Mouse (Mus musculus) liver, postnatal 0 days (tissue): Measurements from ENCODE around the gene Cda.

Experiments
- CTCF ChIP-seq: sonication (generic); IDR thresholded peaks from 2 replicates; pipeline ENCODE4 v1.5.1; 2016; ENCODE audit warnings: antibody characterized with exemption, low read depth
- EP300 ChIP-seq: IDR thresholded peaks from 2 replicates; pipeline ENCODE4 v1.6.1; 2016; ENCODE audit warnings: antibody characterized with exemption, low read depth, mild to moderate bottlenecking

DNA sequence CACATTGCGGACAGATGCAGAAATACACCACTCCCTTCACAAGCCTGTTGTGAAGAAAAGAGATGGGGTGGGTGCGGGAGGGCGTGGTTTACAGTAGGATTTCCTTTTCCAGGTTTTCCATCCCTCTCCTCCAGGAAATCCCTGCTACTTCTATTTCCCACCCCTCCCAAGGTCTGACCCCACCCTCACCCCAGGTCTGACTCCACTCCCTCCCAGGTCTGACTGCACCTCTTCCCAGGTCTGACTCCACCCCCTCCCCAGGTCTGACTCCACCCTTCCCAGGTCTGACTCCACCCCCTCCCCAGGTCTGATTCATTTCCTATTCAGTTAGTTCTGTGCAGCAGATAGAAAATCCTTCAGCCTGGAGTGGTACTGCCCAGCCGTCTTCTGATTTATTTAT lies 16.0 kb upstream of the Cda start:
- TF ChIP-seq CTCF = no peak
- TF ChIP-seq EP300 = no peak
